Mouse (Mus musculus) C2C12 (cell line): Measurements from ENCODE around the gene Cul7. TPM values are rescaled to one million over a fixed set of nuclear protein-coding genes. Genes with fewer than 3 reads are reported as not detected.

Experiments
- H3K27me3 ChIP-seq: one replicate; pipeline ENCODE4 v1.6.1; 2011; ENCODE audit not compliant: control insufficient read depth, insufficient read depth, insufficient read length
- H3K36me3 ChIP-seq: one replicate; pipeline ENCODE4 v1.6.1; 2011; ENCODE audit not compliant: control insufficient read depth, insufficient read depth
- H3K4me3 ChIP-seq: one replicate; pipeline ENCODE4 v1.5.1; 2011; ENCODE audit warnings: mild to moderate bottlenecking, control low read depth; ENCODE audit not compliant: poor library complexity, insufficient read depth, severe bottlenecking
- H3K79me2 ChIP-seq: one replicate; pipeline ENCODE4 v1.6.1; 2011; ENCODE audit not compliant: control insufficient read depth, insufficient read depth
- H3K79me3 ChIP-seq: one replicate; pipeline ENCODE4 v1.6.1; 2011; ENCODE audit warnings: low read depth, control low read depth
- H3ac ChIP-seq: one replicate; pipeline ENCODE3; 2011; ENCODE audit warnings: low read depth; ENCODE audit not compliant: control insufficient read depth, insufficient read length
- CEBPB ChIP-seq: IDR thresholded peaks from one replicate; pipeline ENCODE4 v1.6.1; 2011; ENCODE audit warnings: low read depth, mild to moderate bottlenecking, control low read depth, moderate library complexity
- CTCF ChIP-seq: IDR thresholded peaks from one replicate; pipeline ENCODE4 v1.5.1; 2011; ENCODE audit not compliant: control insufficient read depth, insufficient read depth, insufficient read length
- FOSL1 ChIP-seq: IDR thresholded peaks from one replicate; pipeline ENCODE4 v1.8.0; 2011; ENCODE audit warnings: mild to moderate bottlenecking, low read length; ENCODE audit not compliant: poor library complexity, insufficient read depth, severe bottlenecking
- MAX ChIP-seq: IDR thresholded peaks from one replicate; pipeline ENCODE4 v1.6.1; 2011; ENCODE audit warnings: mild to moderate bottlenecking, control low read depth
- MYOD1 ChIP-seq: IDR thresholded peaks from one replicate; pipeline ENCODE4 v1.6.1; 2011; ENCODE audit warnings: low read depth; ENCODE audit not compliant: control insufficient read depth, insufficient read length
- MYOG ChIP-seq: IDR thresholded peaks from one replicate; pipeline ENCODE4 v1.6.1; 2011; ENCODE audit not compliant: control insufficient read depth, insufficient read length; ENCODE audit errors: extremely low read depth
- USF1 ChIP-seq: IDR thresholded peaks from one replicate; pipeline ENCODE4 v1.6.1; 2011; ENCODE audit warnings: low read depth, mild to moderate bottlenecking, control low read depth, moderate library complexity
- polyA plus RNA-seq: library from polyadenylated mRNA; unstranded; fragments of >200 nt; fragmentation: generic; extraction: Trizol; gene quantifications from one replicate; pipeline ENCODE4 v1.2.1, GENCODE M21; 2012; ENCODE audit warnings: missing spikeins

Gene Cul7
- polyA plus RNA-seq, 1 experiment: 49.4 TPM

DNA sequence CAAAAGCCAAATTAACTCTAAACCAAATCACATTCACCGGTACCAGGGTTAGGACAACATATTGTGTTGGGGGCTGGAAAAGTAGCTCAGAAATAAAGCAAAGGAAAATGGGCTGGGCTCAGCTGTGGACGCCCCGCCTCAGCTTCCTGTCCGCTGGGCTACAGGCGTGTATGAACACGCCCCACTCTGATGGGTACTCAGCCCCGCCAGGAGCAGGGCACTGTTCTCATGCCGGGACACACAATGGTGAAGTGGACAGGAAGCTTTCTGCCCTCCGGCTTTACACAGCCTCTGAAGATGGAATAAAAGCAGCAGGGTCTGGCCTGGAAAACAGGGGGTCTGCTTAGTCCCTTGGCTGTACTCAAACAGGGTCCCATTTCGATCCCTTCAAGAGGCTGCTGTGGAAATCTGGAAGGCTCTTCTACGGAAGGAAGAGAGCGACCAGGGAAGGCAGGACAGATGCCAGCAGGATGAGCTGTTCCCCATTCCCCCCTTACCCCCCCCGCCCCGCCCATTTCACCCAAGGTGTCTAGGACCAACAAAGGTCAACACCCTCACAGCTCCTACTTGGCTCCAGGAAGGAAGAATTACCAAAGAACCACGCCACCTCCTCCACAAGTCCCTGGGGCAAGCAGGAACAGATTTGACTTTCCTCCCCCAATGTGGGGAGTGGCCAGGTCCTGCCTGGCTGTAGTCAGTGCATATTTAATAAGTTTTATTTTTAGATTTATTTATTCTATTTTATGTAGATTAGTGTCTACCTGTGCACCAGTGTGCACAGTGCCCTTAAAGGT lies 40.2 kb upstream of the Cul7 start:
- H3K27me3 ChIP-seq: no peaks in the 10 kb centered on the region
- H3K79me2 ChIP-seq: no peaks in the 10 kb centered on the region
- H3ac ChIP-seq: no peak overlapping the region
- TF ChIP-seq MAX: no peak
- no peak for TF ChIP-seq MYOG
- TF ChIP-seq CEBPB: no peak
- no peak for TF ChIP-seq MYOD1
- TF ChIP-seq CTCF: no peak
- TF ChIP-seq FOSL1: no peak
- TF ChIP-seq USF1: no peak
- no peaks in the 10 kb centered on the region for H3K79me3 ChIP-seq
- H3K4me3 ChIP-seq: no peak overlapping the region
- no peaks in the 10 kb centered on the region for H3K36me3 ChIP-seq

DNA sequence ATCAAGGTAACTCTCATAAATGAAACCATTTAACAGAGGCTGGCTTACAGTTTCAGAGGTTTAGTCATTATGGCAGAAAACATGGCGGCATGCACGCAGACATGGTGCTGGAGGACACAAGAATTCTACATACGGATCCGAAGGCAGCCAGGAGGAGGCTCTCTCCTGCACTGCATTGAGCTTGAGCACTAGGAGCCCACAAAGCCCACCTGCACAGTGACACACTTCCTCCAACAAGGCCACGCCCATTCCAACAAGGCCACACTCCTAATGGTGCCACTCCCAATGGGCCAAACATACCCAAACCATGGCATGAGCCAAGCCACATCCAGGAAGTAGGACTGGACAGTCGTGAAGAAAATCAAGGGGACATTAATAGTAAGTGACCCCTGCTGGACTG lies 38.8 kb upstream of the Cul7 start:
- no peaks in the 10 kb centered on the region for H3K79me2 ChIP-seq
- no peaks in the 10 kb centered on the region for H3K36me3 ChIP-seq
- H3ac ChIP-seq: no peak overlapping the region
- no peak overlapping the region for H3K4me3 ChIP-seq
- H3K79me3 ChIP-seq: no peaks in the 10 kb centered on the region
- no peak for TF ChIP-seq MYOG
- TF ChIP-seq USF1: no peak
- no peak for TF ChIP-seq FOSL1
- TF ChIP-seq MAX: no peak
- no peak for TF ChIP-seq CEBPB
- TF ChIP-seq CTCF: no peak
- TF ChIP-seq MYOD1: no peak
- H3K27me3 ChIP-seq: no peaks in the 10 kb centered on the region

DNA sequence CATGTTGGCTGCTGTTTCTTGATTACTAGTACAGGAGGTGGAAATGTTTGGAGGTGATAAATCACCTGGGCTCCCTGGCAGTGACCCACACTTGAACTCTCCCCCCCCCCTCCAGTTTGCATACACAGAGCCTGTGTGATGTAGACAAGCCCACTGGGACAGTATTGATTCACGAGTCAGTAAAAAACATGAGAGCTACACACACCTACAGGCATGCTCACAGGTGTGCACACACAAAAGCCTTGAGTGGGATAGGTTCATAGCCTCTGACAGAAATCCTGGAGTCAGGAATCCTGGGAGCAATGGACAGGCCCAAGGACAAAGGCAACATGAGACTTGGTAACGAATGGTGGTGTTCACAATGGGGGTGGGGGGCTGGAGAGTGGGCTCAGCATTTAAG lies 37.9 kb upstream of the Cul7 start:
- Histone ChIP-seq H3K4me3 (no peak overlapping the region), H3K36me3 (no peaks in the 10 kb centered on the region), H3K79me3 (no peaks in the 10 kb centered on the region), H3K27me3 (no peaks in the 10 kb centered on the region), H3ac (no peak overlapping the region), H3K79me2 (no peaks in the 10 kb centered on the region)
- TF ChIP-seq USF1: no peak
- no peak for TF ChIP-seq MYOD1
- no peak for TF ChIP-seq MAX
- TF ChIP-seq CEBPB: no peak
- no peak for TF ChIP-seq FOSL1
- no peak for TF ChIP-seq MYOG
- TF ChIP-seq CTCF: no peak

DNA sequence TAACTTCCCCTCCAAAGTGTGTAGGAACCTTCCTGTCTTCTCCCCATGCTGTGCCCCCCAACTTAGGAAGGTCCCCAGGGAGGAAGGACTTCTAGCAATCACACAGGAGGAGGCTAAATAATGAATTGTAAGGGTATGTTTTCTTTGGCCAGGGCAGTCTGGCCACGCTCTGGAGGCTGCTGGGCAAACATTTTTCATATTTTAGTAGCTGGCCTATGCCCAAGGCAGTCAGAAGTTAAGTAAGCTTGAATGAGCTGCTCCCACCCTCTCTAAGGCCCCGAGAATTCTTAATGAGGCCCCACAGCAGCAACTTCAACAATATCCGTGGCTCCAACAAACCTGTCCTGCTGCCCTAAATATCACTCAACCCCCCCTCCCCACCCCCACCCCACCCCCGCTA lies 37.3 kb upstream of the Cul7 start:
- H3K79me3 ChIP-seq: no peaks in the 10 kb centered on the region
- H3K4me3 ChIP-seq: no peak overlapping the region
- no peak overlapping the region for H3ac ChIP-seq
- TF ChIP-seq USF1 (no peak), CTCF (no peak), FOSL1 (no peak), MYOD1 (no peak), MAX (no peak), CEBPB (no peak), MYOG (no peak)
- H3K79me2 ChIP-seq: no peaks in the 10 kb centered on the region
- no peaks in the 10 kb centered on the region for H3K27me3 ChIP-seq
- no peaks in the 10 kb centered on the region for H3K36me3 ChIP-seq

DNA sequence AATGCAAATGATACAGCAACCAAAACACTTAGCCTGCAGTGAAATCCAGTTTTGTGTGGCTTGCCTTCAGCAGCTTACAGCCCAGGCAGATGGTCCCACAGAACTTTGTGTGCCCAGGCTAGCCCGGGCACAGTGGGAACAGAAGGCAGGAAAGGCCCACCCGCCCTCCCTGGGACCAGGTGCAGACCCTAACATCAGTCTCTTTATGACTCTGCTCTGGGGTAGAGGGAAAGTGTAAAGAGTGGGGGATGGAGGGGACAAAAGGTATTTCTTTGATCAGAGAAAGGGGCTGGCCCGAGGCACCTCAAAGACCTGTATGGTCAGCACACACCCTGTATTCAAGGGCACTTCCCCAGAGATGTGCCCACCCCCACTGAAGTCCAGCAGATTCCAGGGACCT lies 36.9 kb upstream of the Cul7 start:
- H3K36me3 ChIP-seq: no peaks in the 10 kb centered on the region
- H3K79me3 ChIP-seq: no peaks in the 10 kb centered on the region
- H3K27me3 ChIP-seq: no peaks in the 10 kb centered on the region
- H3K79me2 ChIP-seq: no peaks in the 10 kb centered on the region
- no peak overlapping the region for H3K4me3 ChIP-seq
- no peak overlapping the region for H3ac ChIP-seq
- TF ChIP-seq CTCF: no peak
- TF ChIP-seq MAX: no peak
- TF ChIP-seq FOSL1: no peak
- no peak for TF ChIP-seq MYOD1
- no peak for TF ChIP-seq CEBPB
- no peak for TF ChIP-seq USF1
- no peak for TF ChIP-seq MYOG

DNA sequence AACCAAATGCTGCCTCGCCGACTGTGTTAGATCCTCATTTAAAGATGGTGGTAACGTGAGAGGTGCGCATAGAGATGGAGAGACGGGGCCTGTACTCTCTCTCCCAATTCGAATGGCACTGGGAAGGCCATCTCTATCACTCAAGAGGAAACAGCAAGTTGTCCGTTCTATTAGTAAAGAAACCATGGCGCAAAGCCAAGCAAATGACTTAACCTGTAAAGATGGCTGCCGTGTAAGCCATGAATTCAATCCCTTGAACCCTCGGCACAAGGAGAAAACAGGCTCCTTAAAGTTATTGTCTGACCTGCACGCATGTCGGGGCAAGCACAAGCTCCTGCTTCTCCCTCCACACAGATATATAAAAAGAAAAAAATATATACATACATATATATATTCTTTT lies 32.3 kb upstream of the Cul7 start:
- no peak overlapping the region for H3K4me3 ChIP-seq

More for the DNA sequence above, 32.3 kb upstream of the Cul7 start:
- no peaks in the 10 kb centered on the region for H3K79me2 ChIP-seq
- no peak overlapping the region for H3ac ChIP-seq
- no peaks in the 10 kb centered on the region for H3K36me3 ChIP-seq
- no peak for TF ChIP-seq CEBPB
- no peak for TF ChIP-seq MAX
- no peak for TF ChIP-seq FOSL1
- no peak for TF ChIP-seq CTCF
- no peak for TF ChIP-seq USF1
- no peak for TF ChIP-seq MYOG
- TF ChIP-seq MYOD1: no peak
- no peaks in the 10 kb centered on the region for H3K27me3 ChIP-seq
- no peaks in the 10 kb centered on the region for H3K79me3 ChIP-seq
